Mouse (Mus musculus) mammary gland, adult 2 months (tissue): ENCODE measurements around the gene Dgkk. TPM values are rescaled to one million over a fixed set of nuclear protein-coding genes. Genes with fewer than 3 reads are reported as not detected.

Source experiments
- polyA plus RNA-seq: library from polyadenylated mRNA; depleted of rRNA; stranded (reverse); fragments of >200 nt; gene quantifications from 2 replicates; pipeline ENCODE4 v1.2.3, GENCODE M21; 2012; ENCODE audit warnings: low replicate concordance; rRNA removed

Gene Dgkk
- polyA plus RNA-seq: 0.02 and 0.03 TPM in 2 replicates

DNA sequence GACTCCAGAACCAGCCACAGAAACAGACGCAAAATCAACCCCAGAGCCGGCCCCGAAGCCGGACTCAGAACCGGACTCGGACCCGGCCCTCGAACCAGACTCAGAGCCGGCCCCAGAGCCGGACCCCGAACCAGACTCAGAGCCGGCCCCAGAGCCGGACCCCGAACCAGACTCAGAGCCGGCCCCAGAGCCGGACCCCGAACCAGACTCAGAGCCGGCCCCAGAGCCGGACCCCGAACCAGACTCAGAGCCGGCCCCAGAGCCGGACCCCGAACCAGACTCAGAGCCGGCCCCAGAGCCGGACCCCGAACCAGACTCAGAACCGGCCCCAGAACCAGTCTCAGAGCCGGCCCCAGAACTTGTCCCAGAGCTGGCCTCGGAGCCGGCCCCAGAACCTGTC, at the start of gene Dgkk:
Gene Dgkk, plus strand, starts transcription at position 301 of the 400 bp plus-strand sequence.

